Mouse (Mus musculus) T-helper 2 cell (primary cell): Measurements from ENCODE around the gene Fam107b.

ENCODE experiments used
- in situ Hi-C: fragments of 300-600 bp; cut with MboI, MseI; formaldehyde crosslinking; loops from one replicate; pipeline ENCODE4 v1.15.1; 2025; ENCODE audit warnings: high pct_unique_total_duplicates

Fam107b gene

DNA sequence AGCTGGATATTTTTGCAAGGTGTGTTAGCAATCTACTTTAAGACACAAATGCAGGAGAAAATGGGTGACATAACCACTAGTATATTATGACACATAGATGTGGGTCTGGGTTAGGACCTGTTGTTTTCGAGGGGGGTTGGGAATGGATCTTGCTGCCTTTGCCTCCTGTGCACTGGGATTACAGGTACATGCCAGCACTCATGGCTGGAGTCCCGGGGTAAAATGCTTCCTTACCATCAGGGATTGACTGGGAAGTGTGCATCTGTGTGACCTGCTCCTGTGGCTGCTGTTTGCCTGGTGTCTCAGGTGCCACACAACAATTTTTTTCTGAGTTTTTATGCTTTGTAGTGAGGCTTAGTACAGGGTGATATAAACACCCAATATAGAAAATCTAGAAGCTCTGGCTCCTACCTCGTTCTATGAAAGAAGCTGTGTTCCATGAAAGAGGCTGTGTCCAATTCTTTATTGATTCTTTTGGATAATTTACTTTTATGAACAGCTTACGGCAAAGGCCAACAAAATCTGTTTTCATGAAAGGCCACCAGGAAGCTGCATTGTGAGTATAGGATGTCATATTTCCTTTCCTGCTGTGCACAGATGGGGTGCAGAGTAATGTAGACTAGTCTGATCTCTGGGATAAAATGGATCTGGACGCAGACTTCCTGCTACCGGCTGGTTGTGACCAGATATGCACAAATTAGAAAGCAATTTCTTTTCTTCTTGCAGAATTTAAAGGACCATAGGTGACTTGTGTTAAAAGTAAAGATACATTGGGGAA lies 167.8 kb downstream of the Fam107b start:
- in situ Hi-C loops: no loop called here

GRCm38 (mm10) chr2:3738734-3739133 lies 168.4 kb downstream of the Fam107b start:
- in situ Hi-C loops: no loop called here

GRCm38 (mm10) chr2:3739351-3739961 lies 169.2 kb downstream of the Fam107b start:
- in situ Hi-C loops: no loop called here

DNA sequence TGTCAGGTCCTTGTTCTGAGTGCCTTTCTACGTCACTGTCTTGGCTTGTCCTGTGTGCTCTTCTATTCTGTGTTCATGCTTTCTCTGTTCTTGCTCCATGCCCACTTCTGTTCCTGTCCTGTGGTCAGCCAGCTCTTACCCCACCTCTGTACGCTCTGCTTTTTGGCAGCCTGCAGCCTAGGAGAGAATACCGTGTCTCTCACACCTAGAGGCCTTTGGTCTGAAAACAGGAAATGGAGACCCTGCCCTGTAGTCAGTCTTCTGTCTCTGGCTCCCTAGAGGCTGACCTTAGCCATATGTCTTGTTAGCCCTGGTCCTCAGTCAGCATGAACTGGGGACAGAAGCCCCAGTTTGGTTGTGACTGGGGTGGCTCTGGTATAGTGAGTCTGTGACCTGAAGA lies 170.0 kb downstream of the Fam107b start:
- in situ Hi-C loops: loop anchor here (5.0 kb wide), 1 partner anchor 108 kb away; no protein-coding TSS in a partner anchor

GRCm38 (mm10) chr2:3740670-3741069 lies 170.4 kb downstream of the Fam107b start:
- in situ Hi-C loops: loop anchor here (5.0 kb wide), 1 partner anchor 108 kb away; no protein-coding TSS in a partner anchor

DNA sequence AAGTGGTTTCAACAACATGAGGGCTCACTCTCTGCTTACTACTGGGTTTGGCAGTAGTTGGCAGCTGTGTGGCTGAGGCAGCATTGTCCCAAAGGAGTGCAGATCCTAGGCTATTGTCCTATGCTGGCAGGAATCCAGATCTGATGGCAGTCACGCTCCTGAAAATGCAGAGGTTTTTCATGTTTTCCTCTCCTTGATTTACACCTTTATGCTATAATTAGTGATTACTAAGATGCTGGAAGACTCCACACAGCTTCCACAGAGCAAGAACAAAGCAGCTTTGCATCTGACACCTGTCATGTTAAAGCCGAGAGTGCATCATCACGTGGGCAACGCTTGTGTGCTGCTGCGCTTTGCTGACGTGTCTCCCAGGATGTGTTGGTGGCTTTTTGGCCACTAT lies 172.2 kb downstream of the Fam107b start:
- in situ Hi-C loops: loop anchor here (5.0 kb wide), 1 partner anchor 110 kb away; no protein-coding TSS in a partner anchor

DNA sequence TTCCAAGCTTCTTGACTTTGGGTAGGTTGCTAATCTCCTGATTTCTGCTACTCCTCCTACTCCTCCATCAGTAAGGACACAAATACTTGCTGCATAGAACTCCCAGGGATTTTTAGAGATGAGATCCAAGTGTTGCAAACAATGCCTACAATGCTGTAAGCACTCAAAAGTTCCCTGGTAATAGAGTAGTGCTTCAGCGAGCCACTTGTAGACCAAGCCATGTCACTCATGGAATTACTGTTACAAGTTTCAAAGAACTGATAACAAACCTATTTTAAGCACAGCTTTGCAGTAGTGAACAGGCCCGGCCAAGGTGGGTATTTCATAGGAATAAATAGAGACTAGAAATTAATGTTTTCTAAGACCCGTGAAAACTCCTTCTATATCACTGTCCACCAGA lies 174.8 kb downstream of the Fam107b start:
- in situ Hi-C loops: no loop called here

DNA sequence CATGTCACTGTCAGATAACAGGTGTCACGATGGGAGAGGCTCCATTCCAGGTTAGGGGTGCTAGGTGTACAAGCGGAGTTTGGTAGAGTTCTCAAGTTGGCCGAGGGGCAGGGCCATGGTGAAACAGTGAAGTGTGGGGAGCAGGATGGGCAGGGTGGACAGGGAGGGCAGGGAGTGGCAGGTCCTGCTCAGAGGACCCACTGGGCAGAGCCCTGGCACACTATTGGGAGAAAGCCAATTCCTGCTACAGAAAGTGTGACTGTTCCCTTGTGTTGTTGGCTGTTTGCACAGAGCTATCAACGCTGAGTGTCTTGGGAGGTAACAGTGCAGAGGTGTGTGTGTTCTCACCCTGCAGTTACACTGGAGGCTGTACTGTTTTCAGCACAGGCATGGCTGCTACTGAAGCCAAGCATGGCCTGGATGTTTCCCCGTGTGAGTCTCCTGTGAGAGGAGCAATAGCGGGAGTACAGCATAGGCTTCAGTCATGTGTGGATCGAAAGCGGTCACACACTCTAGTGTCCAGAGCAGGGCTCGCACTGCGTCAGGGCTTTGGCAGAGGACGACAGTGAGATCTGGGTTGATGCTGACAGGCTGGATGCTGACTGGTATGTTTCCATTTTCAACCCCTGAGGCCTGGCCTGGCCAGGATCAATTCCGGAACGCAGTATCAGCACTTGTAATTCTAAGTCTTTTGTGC lies 175.8 kb downstream of the Fam107b start:
- in situ Hi-C loops: no loop called here

- in situ Hi-C loops: no loop called here
These were observed 178.6 kb downstream of the Fam107b start for GRCm38 (mm10) chr2:3748714-3749503.

DNA sequence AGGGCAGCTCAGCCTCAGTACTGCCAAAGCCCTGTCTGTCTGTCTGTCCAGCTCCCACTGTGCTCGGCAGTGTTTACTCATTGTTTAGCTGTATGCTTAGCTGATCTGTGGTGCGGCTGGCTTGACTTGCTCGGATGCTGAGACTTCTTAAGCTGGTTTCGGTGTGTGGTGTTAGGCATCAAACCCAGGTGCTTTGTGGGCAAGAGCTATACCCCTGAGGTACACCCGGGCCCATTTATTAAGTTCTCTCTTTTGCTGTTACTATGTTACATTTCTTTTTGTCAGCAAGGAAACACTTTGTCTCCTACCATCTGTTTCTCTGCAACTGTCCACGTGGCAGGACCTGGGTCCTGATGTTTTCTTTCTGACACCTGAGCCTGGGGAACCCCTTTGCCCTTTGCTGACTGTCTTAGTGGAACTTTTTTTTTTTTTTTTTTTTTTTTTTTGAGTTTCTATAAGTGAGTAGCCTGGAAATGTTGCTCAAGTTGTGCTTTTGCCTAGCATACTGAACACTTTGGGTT lies 179.3 kb downstream of the Fam107b start:
- in situ Hi-C loops: no loop called here

DNA sequence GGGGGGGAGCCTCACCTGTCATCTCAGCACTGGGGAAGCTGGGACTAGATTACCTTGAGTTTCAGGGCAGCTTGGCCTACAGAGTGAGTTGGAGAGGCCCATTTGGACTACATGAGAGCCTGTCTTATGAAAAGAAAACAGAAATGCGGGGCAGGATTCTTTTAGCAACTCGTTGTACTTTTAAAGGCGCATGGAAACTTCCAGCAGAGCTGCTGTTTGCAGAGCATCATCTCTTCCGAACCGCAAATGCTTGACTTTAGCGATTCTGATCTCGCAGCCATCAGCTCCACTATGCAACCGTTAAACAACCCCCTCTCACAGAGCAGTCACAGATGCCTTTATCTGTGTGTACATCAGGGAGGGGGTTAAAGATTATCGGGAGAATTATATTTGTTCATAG lies 179.8 kb downstream of the Fam107b start:
- in situ Hi-C loops: no loop called here

DNA sequence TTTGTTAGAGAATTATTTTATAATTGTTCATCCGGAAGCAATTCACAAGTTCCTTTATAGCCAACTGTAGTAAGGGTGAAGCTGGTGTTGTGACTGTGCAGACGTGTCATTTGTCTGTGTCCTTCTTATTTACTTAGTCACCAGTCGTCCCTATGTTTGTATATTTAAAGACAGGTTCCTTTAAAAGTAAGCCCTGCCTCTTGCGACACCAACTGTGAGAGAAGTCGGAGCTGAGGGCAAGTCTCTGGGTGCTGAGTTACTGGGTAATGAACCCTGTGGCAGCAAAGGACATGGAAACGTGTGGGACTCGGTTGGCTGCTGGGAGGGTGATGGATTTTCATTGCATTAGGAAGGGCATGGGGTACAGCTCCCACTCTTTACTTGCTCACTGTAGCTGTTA lies 182.1 kb downstream of the Fam107b start:
- in situ Hi-C loops: no loop called here

GRCm38 (mm10) chr2:3752893-3753292 lies 182.6 kb downstream of the Fam107b start:
- in situ Hi-C loops: no loop called here

- in situ Hi-C loops: no loop called here
These were observed 183.5 kb downstream of the Fam107b start for GRCm38 (mm10) chr2:3753749-3754148.

DNA sequence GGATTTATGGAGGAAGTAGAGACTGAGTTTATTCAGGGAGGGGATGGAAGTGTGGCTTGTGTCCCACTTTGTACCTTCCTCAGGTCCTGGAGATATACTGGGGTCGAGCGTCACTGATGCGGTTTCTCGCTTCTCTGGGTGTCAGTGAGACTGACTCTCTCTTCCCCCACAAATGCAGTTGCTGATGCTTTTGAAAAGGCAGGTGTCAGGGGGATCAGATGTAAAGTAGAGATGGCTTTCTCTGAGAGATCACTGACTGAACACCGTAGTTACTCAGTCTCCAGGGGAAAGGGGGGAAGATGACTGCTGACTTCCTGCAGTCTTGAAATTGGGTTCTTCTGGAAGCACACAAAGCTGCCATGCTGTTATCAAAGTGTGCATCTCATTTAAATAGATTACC lies 185.6 kb downstream of the Fam107b start:
- in situ Hi-C loops: no loop called here

DNA sequence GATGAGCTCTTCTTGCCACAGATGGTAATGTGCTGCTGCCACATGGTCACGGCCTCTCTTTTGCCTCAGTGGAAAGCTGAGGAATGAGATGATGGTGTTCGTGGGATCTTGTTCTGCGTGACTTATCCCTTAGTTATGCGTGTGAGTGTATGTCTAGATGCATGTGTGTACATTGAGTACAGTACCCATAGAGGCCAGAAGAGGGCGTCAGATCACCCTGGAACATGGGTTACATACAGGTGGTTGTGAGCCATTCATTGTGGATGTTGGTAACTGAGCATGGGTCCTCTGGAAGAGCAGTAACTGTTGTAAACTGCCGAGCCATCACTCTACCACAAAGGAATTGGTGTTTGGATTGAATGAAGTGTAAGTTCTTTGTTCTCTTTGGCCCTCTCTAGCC lies 188.1 kb downstream of the Fam107b start:
- in situ Hi-C loops: no loop called here

GRCm38 (mm10) chr2:3760234-3760836 lies 190.0 kb downstream of the Fam107b start:
- in situ Hi-C loops: loop anchor here (5.0 kb wide), 1 partner anchor 213 kb away; no protein-coding TSS in a partner anchor

GRCm38 (mm10) chr2:3764136-3764535 lies 193.8 kb downstream of the Fam107b start:
- in situ Hi-C loops: loop anchor here (5.0 kb wide), 1 partner anchor 217 kb away; no protein-coding TSS in a partner anchor

GRCm38 (mm10) chr2:3765957-3766783 lies 195.9 kb downstream of the Fam107b start:
- in situ Hi-C loops: no loop called here

DNA sequence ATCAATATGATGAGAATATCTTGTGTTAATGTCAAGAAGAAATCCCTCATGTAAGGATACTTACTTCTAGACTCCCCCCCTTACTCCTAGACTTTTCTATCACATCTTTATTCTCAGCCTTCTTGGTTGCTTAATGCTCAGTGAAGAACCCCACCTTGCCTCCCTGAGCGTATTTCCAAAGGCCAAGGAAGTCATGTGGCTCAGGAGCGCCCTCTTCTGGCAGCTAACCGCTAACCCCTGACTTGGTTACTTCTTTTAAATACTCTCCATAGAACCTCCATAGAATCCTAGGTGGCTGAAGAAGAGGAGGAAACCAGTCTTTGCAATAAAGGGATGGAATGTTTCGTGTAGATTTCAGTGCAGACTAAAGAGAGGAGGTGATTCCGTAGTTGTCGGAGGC lies 199.0 kb downstream of the Fam107b start:
- in situ Hi-C loops: no loop called here
